Mouse (Mus musculus) heart, adult 2 months (tissue): Measurements from ENCODE around the gene Myadml2.

Experiments used
- CTCF ChIP-seq: fragments of 200-600 bp; IDR thresholded peaks from 2 replicates; pipeline ENCODE4 v1.8.1; 2022; ENCODE audit warnings: antibody characterized with exemption, mild to moderate bottlenecking, moderate library complexity
- EP300 ChIP-seq: fragments of 200-500 bp; IDR thresholded peaks from 2 replicates; pipeline ENCODE4 v1.6.1; 2011; ENCODE audit warnings: low read depth, low read length, control low read depth; ENCODE audit not compliant: insufficient read depth
- POLR2A ChIP-seq: fragments of 200-500 bp; IDR thresholded peaks from 2 replicates; pipeline ENCODE4 v1.6.1; 2011; ENCODE audit warnings: mild to moderate bottlenecking, low read depth, low read length, control low read depth; ENCODE audit not compliant: insufficient read depth

- TF ChIP-seq CTCF: no peak
- TF ChIP-seq EP300: no peak
- no peak for TF ChIP-seq POLR2A
Measured at GRCm38 (mm10) chr11:120618619-120619535, 29.1 kb downstream of the Myadml2 start.
